Comparison of ENCODE assay signal across 12 mouse cellular contexts in genomic region chr15:101279430-101279999, GRCm38 (mm10). TPM values are rescaled to one million over a fixed set of nuclear protein-coding genes. Genes with fewer than 3 reads are reported as not detected.
DNase-seq lines count a peak whose midpoint lies in the region; ATAC-seq lines count a peak whose summit lies in the region.
"Had no signal": no experiment of that assay in that cellular context is flagged by ENCODE, and none has a peak within 500 bp of the region (broad histone marks: within the 10 kb centered on the region; RNA-seq: fewer than 3 reads in every experiment).

No protein-coding gene starts in this region.

- no peak for ATAC-seq in heart, embryonic 13.5 days (ENCODE audit: extremely low read depth, insufficient number of reproducible peaks, low FRiP score, low TSS enrichment)
- no peak for ATAC-seq in neural tube, embryonic 13.5 days (ENCODE audit: low read depth)
- ATAC-seq: CD4-positive, CD25-positive, alpha-beta regulatory T cell, adult 4 months; forebrain, embryonic 13.5 days had no signal

- H3K4me1 ChIP-seq in heart, embryonic 13.5 days = peaks cover 23% of the 10 kb centered on the region
- peaks cover 45% of the 10 kb centered on the region for H3K4me1 ChIP-seq in neural tube, embryonic 13.5 days (replicated peaks)

- no peak overlapping the region for H3K27ac ChIP-seq in heart, embryonic 13.5 days (replicated peaks)
- peak overlapping the region; percentile 71; the same call in 1 of the 2 replicates for H3K27ac ChIP-seq in neural tube, embryonic 13.5 days (replicated peaks)
- H3K27ac ChIP-seq: forebrain, embryonic 13.5 days; left cerebral cortex, adult 2 months had no signal

- WGBS in heart, embryonic 13.5 days = 49% methylated on average over 12 of the region's 12 CpGs
- WGBS in neural tube, embryonic 13.5 days = 63% methylated on average over 12 of the region's 12 CpGs

- no peak for DNase-seq in heart, adult 18-20 months
- DNase-seq in neural tube, embryonic 10.5 days (ENCODE audit: extremely low spot score, low spot score) = no peak
- peak; percentile 30 to 33 for DNase-seq in heart, postnatal 14 days
- DNase-seq in spleen, postnatal 36 days (ENCODE audit: low spot score in 2 of 2) = no peak
- DNase-seq in cerebellum, postnatal 10 days = no peak
- no peak for DNase-seq in thymus, postnatal 36 days
- DNase-seq: lung, embryonic 14.5 days had no signal

- intact Hi-C loops in heart, postnatal 14 days (cut with DNase I) = no loop called here

- H3K9ac ChIP-seq in heart, embryonic 13.5 days = peak overlapping the region; percentile 51; the same call in 1 of the 2 replicates
- no peak overlapping the region for H3K9ac ChIP-seq in neural tube, embryonic 13.5 days
- H3K9ac ChIP-seq: forebrain, embryonic 13.5 days had no signal

- no peak overlapping the region for H3K4me2 ChIP-seq in heart, embryonic 13.5 days
- H3K4me2 ChIP-seq in neural tube, embryonic 13.5 days = no peak overlapping the region
- H3K4me2 ChIP-seq: forebrain, embryonic 13.5 days; lung, embryonic 14.5 days had no signal

- H3K27me3 ChIP-seq in heart, embryonic 13.5 days (replicated peaks) = no peaks in the 10 kb centered on the region
- H3K27me3 ChIP-seq in neural tube, embryonic 13.5 days = no peaks in the 10 kb centered on the region
- H3K27me3 ChIP-seq: forebrain, embryonic 13.5 days had no signal

- no peak overlapping the region for H3K4me3 ChIP-seq in heart, embryonic 13.5 days
- no peak overlapping the region for H3K4me3 ChIP-seq in neural tube, embryonic 13.5 days
- H3K4me3 ChIP-seq: forebrain, embryonic 13.5 days; left cerebral cortex, adult 2 months had no signal

- H3K36me3 ChIP-seq in heart, embryonic 13.5 days = peaks cover 6% of the 10 kb centered on the region
- no peaks in the 10 kb centered on the region for H3K36me3 ChIP-seq in neural tube, embryonic 13.5 days

- no peaks in the 10 kb centered on the region for H3K9me3 ChIP-seq in heart, embryonic 13.5 days
- no peaks in the 10 kb centered on the region for H3K9me3 ChIP-seq in neural tube, embryonic 13.5 days
- H3K9me3 ChIP-seq: forebrain, embryonic 13.5 days had no signal

RNA-seq across cellular contexts. Expression of gene Atg101, which starts 4.6 kb away (rescaled TPM):
- polyA plus RNA-seq in heart, embryonic 13.5 days (2015; fragmentation: Nextera tagmentation; extraction: Ambion mirVana) = 50.6 and 56.1 TPM in 2 replicates
- total RNA-seq in heart, adult 18-20 months (2021) = 10 to 100 TPM; 20.0 to 21.3 TPM
- polyA plus RNA-seq in neural tube, embryonic 13.5 days (2015; fragmentation: Nextera tagmentation; extraction: Ambion mirVana) = 77.9 and 84.7 TPM in 2 replicates
- 10 to 100 TPM; 24.7 to 25.5 TPM for total RNA-seq in heart, postnatal 14 days (2021)

RNA-seq across cellular contexts. Expression of gene 6030408B16Rik, which starts 13.5 kb away (rescaled TPM):
- polyA plus RNA-seq in heart, embryonic 13.5 days (2015; fragmentation: Nextera tagmentation; extraction: Ambion mirVana) = 2.4 and 3.0 TPM in 2 replicates
- 1 to 10 TPM in 1 of 2 experiments, under 1 TPM in 1; 0.69 to 1.1 TPM for total RNA-seq in heart, adult 18-20 months (2021)
- polyA plus RNA-seq in neural tube, embryonic 13.5 days (2015; fragmentation: Nextera tagmentation; extraction: Ambion mirVana) = 0.43 and 0.60 TPM in 2 replicates
- 1 to 10 TPM; 1.7 to 1.8 TPM for total RNA-seq in heart, postnatal 14 days (2021)
- polyA plus RNA-seq: CD4-positive, CD25-positive, alpha-beta regulatory T cell, adult 4 months had no signal

RNA-seq across cellular contexts. Expression of gene Nr4a1, which starts 25.4 kb away (rescaled TPM):
- 10.4 and 10.8 TPM in 2 replicates for polyA plus RNA-seq in heart, embryonic 13.5 days (2015; fragmentation: Nextera tagmentation; extraction: Ambion mirVana)
- total RNA-seq in heart, adult 18-20 months (2021) = 10 to 100 TPM in 1 of 2 experiments, 1 to 10 TPM in 1; 7.7 to 10.5 TPM
- 6.4 and 7.6 TPM in 2 replicates for polyA plus RNA-seq in neural tube, embryonic 13.5 days (2015; fragmentation: Nextera tagmentation; extraction: Ambion mirVana)
- total RNA-seq in heart, postnatal 14 days (2021) = 10 to 100 TPM; 14.0 to 63.1 TPM

RNA-seq across cellular contexts. Expression of gene Grasp, which starts 55.5 kb away (rescaled TPM):
- polyA plus RNA-seq in heart, embryonic 13.5 days (2015; fragmentation: Nextera tagmentation; extraction: Ambion mirVana) = 3.8 and 4.4 TPM in 2 replicates
- total RNA-seq in heart, adult 18-20 months (2021) = 1 to 10 TPM; 8.7 to 9.7 TPM
- polyA plus RNA-seq in neural tube, embryonic 13.5 days (2015; fragmentation: Nextera tagmentation; extraction: Ambion mirVana) = 4.4 and 4.8 TPM in 2 replicates
- 10 to 100 TPM; 12.9 to 14.0 TPM for total RNA-seq in heart, postnatal 14 days (2021)

Comparison
In these comparisons a context has a peak if more than half of its experiments do, and no peak if none do; other contexts are left out.
1. DNase-seq: peak in heart, postnatal 14 days (2 of 2); none in heart, adult 18-20 months (0 of 2), neural tube, embryonic 10.5 days (single experiment), spleen, postnatal 36 days (0 of 2), cerebellum, postnatal 10 days (0 of 2) and thymus, postnatal 36 days (0 of 2).